Mouse (Mus musculus) gastrocnemius, postnatal 14 days (tissue): ENCODE results near the gene Ly6g6d. TPM values are rescaled to one million over a fixed set of nuclear protein-coding genes. Genes with fewer than 3 reads are reported as not detected.

Experiments used
- DNase-seq: peaks from one replicate; pipeline ENCODE4 v3.0.0; 2021; ENCODE audit warnings: mixed read lengths
- intact Hi-C: fragments of 180-260 bp; cut with DNase I; formaldehyde crosslinking; loops from one replicate; pipeline ENCODE4 v1.15.1; 2025; ENCODE audit warnings: low total_unique reads
- total RNA-seq, 2 experiments: library from RNA; stranded (reverse); gene quantifications; 2 replicates each; pipeline ENCODE4 v1.2.3; 2021

Ly6g6d gene
- total RNA-seq, 2 experiments from 2014 or later = 0.64 TPM

DNA sequence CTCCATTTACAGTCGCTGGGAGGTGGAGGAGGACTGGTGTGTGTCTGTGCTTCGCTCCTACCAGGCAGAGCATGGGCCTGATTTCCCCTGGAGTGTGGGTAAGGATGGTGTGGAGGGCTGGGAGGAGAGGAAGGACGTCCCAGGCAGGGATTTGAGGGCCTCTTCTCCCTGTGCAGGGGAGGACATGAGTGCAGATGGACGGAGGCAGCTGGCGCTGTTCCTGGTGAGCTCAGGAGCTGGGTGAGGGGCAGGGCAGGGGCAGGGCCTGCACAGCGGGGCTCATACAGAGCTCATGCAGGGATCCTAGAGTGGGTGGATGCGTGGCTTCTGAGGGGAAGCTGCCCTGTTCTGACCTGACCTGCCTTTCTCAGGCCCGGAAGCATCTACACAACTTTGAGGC, 24.4 kb upstream of the Ly6g6d start:
- DNase-seq = no peak
- intact Hi-C loops = loop anchor here (5.0 kb wide), 1 partner anchor 85 kb away; the partner anchor contains the start of gene Vwa7

- intact Hi-C loops = loop anchor here (5.0 kb wide), 1 partner anchor 84 kb away; the partner anchor contains the start of gene Vwa7
- DNase-seq = no peak
Observed at GRCm38 (mm10) chr17:35101161-35101560, 23.3 kb upstream of the Ly6g6d start.

GRCm38 (mm10) chr17:35100196-35100765, 22.4 kb upstream of the Ly6g6d start:
- intact Hi-C loops = loop anchor here (5.0 kb wide), 1 partner anchor 83 kb away; the partner anchor contains the start of gene Vwa7
- DNase-seq = no peak

GRCm38 (mm10) chr17:35097164-35097655, 19.3 kb upstream of the Ly6g6d start:
- intact Hi-C loops = no loop called here
- DNase-seq = no peak

GRCm38 (mm10) chr17:35096597-35096996, 18.7 kb upstream of the Ly6g6d start:
- no peak for DNase-seq
- intact Hi-C loops = no loop called here

GRCm38 (mm10) chr17:35094475-35095365, 16.9 kb upstream of the Ly6g6d start:
- no peak for DNase-seq
- intact Hi-C loops = no loop called here

DNA sequence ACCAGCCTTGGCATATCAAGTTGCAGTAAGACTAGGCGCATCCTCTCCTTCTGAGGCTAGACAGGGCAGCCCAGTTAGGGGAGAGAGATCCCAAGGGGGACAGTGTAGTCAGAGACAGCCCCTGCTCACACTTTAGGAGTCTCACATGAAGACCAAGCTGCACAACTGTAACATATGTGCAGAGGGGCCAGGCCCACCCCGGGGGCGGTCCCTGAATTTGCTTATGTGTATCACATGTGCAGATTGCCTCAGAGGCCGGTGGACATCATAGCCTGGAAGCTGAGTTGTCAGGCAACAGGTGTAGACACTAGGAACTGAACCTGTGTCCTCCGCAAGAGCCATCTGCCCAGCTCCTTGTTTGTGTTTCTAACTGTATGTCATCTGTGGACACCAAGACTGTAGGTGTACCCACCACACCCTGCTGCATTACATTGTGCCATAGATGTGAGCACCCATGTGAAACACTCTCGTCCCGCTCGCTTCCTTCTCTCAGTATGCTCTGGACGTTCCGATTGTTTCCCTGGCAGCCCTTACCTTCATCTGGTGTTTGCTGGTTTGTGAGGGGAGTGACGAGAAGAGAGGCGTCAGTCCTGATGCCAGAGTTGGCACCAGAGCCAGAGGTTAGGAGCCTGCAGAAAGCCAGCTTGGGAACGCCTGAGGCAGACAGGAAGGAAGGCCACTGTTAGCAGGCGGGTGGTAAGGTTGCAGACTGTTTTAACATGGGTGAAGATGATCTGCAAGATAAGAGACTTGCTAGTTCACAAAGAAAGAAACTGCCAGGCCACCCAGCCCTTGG, 14.7 kb upstream of the Ly6g6d start:
- no peak for DNase-seq
- intact Hi-C loops = no loop called here

DNA sequence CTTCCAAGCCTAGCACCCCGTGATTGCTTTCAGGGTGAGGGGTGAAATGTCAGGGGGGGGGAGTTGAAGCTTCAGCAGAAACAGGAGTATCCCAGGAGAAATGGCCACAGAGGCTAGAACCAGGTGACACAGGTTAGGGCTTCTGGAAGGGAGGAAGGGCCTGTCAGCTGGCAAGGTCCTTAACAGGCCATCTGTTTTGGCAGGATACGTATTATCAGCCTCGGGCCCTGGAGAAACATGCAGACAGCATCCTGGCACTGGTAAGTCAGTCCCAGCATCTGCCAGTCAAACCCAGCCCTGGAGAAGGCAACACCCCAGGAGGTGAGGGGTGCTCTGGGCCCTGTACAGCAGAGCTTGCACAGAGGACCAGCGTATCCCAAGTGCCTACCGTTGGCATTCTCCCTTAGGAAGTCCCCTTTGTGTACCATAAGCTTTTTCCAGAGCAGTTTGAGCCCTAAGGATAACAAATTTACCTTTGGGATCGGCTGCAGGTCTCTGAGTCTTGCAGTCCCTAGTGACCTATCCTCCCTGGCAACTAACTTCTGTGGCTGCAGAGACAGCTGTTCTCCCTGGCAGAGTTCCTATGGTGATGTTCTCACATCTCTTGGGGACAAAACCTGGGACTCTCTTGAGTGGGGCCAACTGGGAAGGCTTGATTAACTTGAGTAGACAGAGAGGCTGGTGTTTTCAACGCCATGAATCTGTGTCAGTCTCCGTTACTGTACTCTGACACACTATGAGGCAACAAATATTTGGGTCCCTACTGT, 12.5 kb upstream of the Ly6g6d start:
- DNase-seq = peak; percentile 39
- intact Hi-C loops = no loop called here

DNA sequence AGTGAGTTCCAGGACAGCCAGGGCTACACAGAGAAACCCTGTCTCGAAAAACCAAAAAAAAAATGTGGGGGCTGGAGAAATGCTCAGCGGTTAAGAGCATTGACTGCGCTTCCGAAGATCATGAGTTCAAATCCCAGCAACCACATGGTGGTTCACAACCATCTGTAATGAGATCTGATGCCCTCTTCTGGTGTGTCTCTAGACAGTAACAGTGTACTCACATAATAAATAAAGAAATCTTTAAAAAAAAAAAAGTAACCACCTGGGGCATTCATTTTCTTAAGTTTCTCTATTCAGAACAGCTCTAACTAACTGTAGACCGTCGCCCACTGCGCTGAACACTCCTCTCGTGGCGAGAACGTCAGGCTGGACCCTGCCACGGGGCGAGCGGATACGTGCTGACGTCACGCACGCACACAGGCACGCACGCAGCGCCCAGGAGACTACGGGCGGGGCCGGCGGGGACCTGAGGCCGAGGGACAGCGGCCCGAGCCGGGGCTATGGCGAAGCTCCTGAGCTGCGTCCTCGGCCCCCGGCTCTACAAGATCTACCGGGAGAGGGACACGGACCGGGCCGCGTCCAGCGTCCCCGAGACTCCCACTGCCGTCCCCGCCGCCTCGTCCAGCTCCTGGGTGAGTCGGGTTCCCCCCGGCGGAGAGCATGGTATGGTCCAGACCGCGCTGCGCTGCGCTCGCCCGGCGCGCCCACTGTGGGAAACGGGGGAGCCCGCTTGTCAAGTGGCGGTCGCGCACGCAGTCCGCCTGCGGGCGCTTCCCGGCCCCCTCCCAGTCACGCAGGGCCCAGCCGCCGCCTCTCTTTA, 11.2 kb upstream of the Ly6g6d start, which contains the start of gene Abhd16a:
Gene Abhd16a, plus strand, starts transcription at position 439 of the 820 bp plus-strand sequence.
- intact Hi-C loops = no loop called here

GRCm38 (mm10) chr17:35088151-35088550, 10.3 kb upstream of the Ly6g6d start:
- intact Hi-C loops = no loop called here
- no peak for DNase-seq

More for the DNA sequence above, 11.2 kb upstream of the Ly6g6d start, which contains the start of gene Abhd16a:
- peak; percentile 96 for DNase-seq

GRCm38 (mm10) chr17:35085208-35085865, 7.5 kb upstream of the Ly6g6d start, which contains the start of gene Ly6g6f:
TSS of gene Ly6g6f (minus strand) at chr17:35085610.
- intact Hi-C loops = no loop called here
- no peak for DNase-seq

- intact Hi-C loops = no loop called here
- DNase-seq = no peak
Observed at GRCm38 (mm10) chr17:35083929-35084497, 6.1 kb upstream of the Ly6g6d start.

- no peak for DNase-seq
- intact Hi-C loops = no loop called here
Observed at GRCm38 (mm10) chr17:35082841-35083576, 5.1 kb upstream of the Ly6g6d start.

GRCm38 (mm10) chr17:35080710-35081109, 2.8 kb upstream of the Ly6g6d start:
- intact Hi-C loops = no loop called here
- DNase-seq = no peak

GRCm38 (mm10) chr17:35080248-35080647, 2.4 kb upstream of the Ly6g6d start:
- intact Hi-C loops = no loop called here
- DNase-seq = no peak

DNA sequence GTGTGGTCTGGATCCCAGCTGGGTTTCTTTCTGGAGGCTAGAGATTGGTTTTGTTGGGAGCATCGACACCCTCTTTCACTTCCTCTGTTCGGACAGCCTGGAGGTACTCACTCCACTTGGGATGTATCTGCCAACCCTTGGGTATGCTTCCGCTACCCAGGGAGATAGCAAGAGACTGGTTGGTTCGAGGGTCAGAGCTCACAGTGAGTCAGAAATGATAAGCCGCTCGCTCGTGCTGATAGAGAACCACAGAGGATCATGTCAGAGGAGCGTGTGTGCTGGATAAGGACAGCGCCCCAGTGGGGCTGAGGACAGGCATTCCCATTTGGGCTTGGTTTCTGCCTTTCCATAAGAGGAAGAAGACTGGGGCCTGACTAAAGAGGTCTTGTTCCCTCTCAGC, 1.9 kb upstream of the Ly6g6d start:
- no peak for DNase-seq
- intact Hi-C loops = no loop called here

DNA sequence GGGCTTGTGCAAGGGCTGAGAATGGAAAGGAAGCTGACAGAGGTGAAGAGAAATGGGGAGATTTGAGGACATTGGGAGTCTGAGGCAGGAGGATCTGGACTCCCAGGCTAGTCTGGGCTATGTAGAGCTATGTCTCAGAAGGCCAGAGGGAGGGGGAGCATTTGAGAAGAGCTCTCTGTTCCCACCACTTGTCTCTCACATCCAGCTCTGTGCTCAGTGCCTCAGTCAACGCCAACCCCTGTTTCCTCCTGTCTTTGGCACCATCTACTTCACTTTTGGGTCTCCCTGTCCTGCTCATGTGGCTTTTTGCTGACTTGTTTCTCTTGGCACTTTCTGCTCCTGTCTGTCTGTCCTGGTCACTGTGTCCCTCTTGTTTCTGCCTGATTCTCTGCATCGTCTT, 580 bp downstream of the Ly6g6d start:
- no peak for DNase-seq
- intact Hi-C loops = no loop called here
